Mouse (Mus musculus) stomach, postnatal 0 days (tissue): ENCODE results near the gene Tesk1. TPM values are rescaled to one million over a fixed set of nuclear protein-coding genes. Genes with fewer than 3 reads are reported as not detected.

Experiments used
- ATAC-seq: fragments of 200-750 bp; cut with Nextera tagmentation; 2 replicates; pipeline ENCODE4 v1.8.0; 2017; ENCODE audit not compliant: low FRiP score, low TSS enrichment
- DNase-seq: peaks from one replicate; pipeline ENCODE4 v3.0.0-alpha.2; 2016; ENCODE audit warnings: low spot score
- H3K27ac ChIP-seq: fragments of 300-500 bp; sonication (generic); replicated peaks from 2 replicates; pipeline ENCODE4 v1.5.1; 2014; ENCODE audit warnings: mild to moderate bottlenecking, control low read depth
- H3K27me3 ChIP-seq: fragments of 300-500 bp; sonication (generic); 2 replicates; pipeline ENCODE4 v1.6.1; 2014; ENCODE audit warnings: low read length; ENCODE audit not compliant: control insufficient read depth, insufficient read depth
- H3K36me3 ChIP-seq: fragments of 300-500 bp; sonication (generic); 2 replicates; pipeline ENCODE4 v1.6.1; 2014; ENCODE audit warnings: low read length, mixed read lengths; ENCODE audit not compliant: control insufficient read depth, insufficient read depth
- H3K4me1 ChIP-seq: fragments of 300-500 bp; sonication (generic); replicated peaks from 2 replicates; pipeline ENCODE4 v1.6.1; 2014; ENCODE audit warnings: antibody characterized with exemption; ENCODE audit not compliant: control insufficient read depth, insufficient read depth
- H3K4me2 ChIP-seq: fragments of 300-500 bp; sonication (generic); replicated peaks from 2 replicates; pipeline ENCODE4 v1.6.1; 2014; ENCODE audit warnings: low read depth, mild to moderate bottlenecking, control low read depth, moderate library complexity
- H3K4me3 ChIP-seq: fragments of 300-500 bp; sonication (generic); 2 replicates; pipeline ENCODE4 v1.5.1; 2014; ENCODE audit warnings: low read depth, low read length, control low read depth
- H3K9ac ChIP-seq: fragments of 300-500 bp; sonication (generic); 2 replicates; pipeline ENCODE4 v1.6.1; 2014; ENCODE audit warnings: mild to moderate bottlenecking, low read length, control low read depth, mixed read lengths
- H3K9me3 ChIP-seq: fragments of 300-500 bp; sonication (generic); 2 replicates; pipeline ENCODE4 v1.6.1; 2016; ENCODE audit warnings: low read length; ENCODE audit not compliant: control insufficient read depth
- CTCF ChIP-seq: IDR thresholded peaks from 2 replicates; pipeline ENCODE4 v1.5.1; 2016; ENCODE audit warnings: antibody characterized with exemption, low read depth, mild to moderate bottlenecking, moderate library complexity
- EP300 ChIP-seq: optimal IDR thresholded peaks from 2 replicates; pipeline ENCODE3; 2016; ENCODE audit warnings: antibody characterized with exemption
- WGBS: fragments of 180-500 bp; shearing (Covaris S2); extraction: QIAGEN DNeasy Blood & Tissue Kit; methylation state at CpG from one replicate; pipeline ENCODE4 v1.1.7; 2014; 5-methylcytosine and 5-hydroxymethylcytosine counted together
- polyA plus RNA-seq: library from polyadenylated mRNA; unstranded; fragments of >200 nt; fragmentation: Nextera tagmentation; extraction: Ambion mirVana; gene quantifications from 2 replicates; pipeline ENCODE4 v1.2.1, GENCODE M21; 2015

Tesk1 gene
- polyA plus RNA-seq, 1 experiment from 2014 or later: 4.7 TPM

- no peak overlapping the region for H3K27ac ChIP-seq
- WGBS: 43% methylated on average over 24 of the region's 24 CpGs
- no peak overlapping the region for H3K4me3 ChIP-seq
- DNase-seq (peak; percentile 72), ATAC-seq (0 out of 2 replicates have a peak, but pooled peaks have one; percentile 28)
- no peaks in the 10 kb centered on the region for H3K4me1 ChIP-seq
- no peak overlapping the region for H3K9ac ChIP-seq
- no peak overlapping the region for H3K4me2 ChIP-seq
- no peaks in the 10 kb centered on the region for H3K36me3 ChIP-seq
- TF ChIP-seq EP300 (no peak), CTCF (peak; percentile 79)
- H3K27me3 ChIP-seq: no peaks in the 10 kb centered on the region
- no peaks in the 10 kb centered on the region for H3K9me3 ChIP-seq
Measured at GRCm38 (mm10) chr4:43478906-43479832, 37.4 kb downstream of the Tesk1 start.

GRCm38 (mm10) chr4:43480985-43481384 is 39.2 kb downstream of the Tesk1 start:
- Histone ChIP-seq H3K4me1 (no peaks in the 10 kb centered on the region), H3K4me3 (no peak overlapping the region), H3K27ac (no peak overlapping the region), H3K36me3 (no peaks in the 10 kb centered on the region), H3K4me2 (no peak overlapping the region), H3K9me3 (no peaks in the 10 kb centered on the region), H3K9ac (no peak overlapping the region), H3K27me3 (no peaks in the 10 kb centered on the region)
- DNase-seq (peak; percentile 46), ATAC-seq (no peak; the same call in 1 of the 2 replicates)
- TF ChIP-seq EP300: no peak
- no peak for TF ChIP-seq CTCF
- WGBS: 75% methylated on average over 5 of the region's 5 CpGs

- no peak for DNase-seq
- Histone ChIP-seq H3K4me3 (no peak overlapping the region), H3K4me2 (no peak overlapping the region), H3K27me3 (no peaks in the 10 kb centered on the region), H3K9me3 (no peaks in the 10 kb centered on the region), H3K36me3 (no peaks in the 10 kb centered on the region), H3K27ac (no peak overlapping the region), H3K9ac (no peak overlapping the region), H3K4me1 (no peaks in the 10 kb centered on the region)
- TF ChIP-seq EP300 (no peak), CTCF (no peak)
- ATAC-seq: no peak
- WGBS: 74% methylated on average over 7 of the region's 7 CpGs
Measured at GRCm38 (mm10) chr4:43481894-43482456, 40.2 kb downstream of the Tesk1 start.

GRCm38 (mm10) chr4:43482591-43482990 is 40.9 kb downstream of the Tesk1 start:
- 71% methylated on average over 10 of the region's 10 CpGs for WGBS
- H3K27ac ChIP-seq: no peak overlapping the region
- no peak overlapping the region for H3K4me2 ChIP-seq
- ATAC-seq (no peak; the same call in 1 of the 2 replicates), DNase-seq (no peak)
- H3K4me3 ChIP-seq: no peak overlapping the region
- no peak overlapping the region for H3K9ac ChIP-seq
- H3K36me3 ChIP-seq: no peaks in the 10 kb centered on the region
- TF ChIP-seq CTCF: no peak
- TF ChIP-seq EP300: no peak
- H3K4me1 ChIP-seq: no peaks in the 10 kb centered on the region
- no peaks in the 10 kb centered on the region for H3K9me3 ChIP-seq
- no peaks in the 10 kb centered on the region for H3K27me3 ChIP-seq

GRCm38 (mm10) chr4:43483535-43484091 is 41.9 kb downstream of the Tesk1 start, which contains the start of gene Sit1:
Gene Sit1, minus strand, starts transcription at chr4:43483734.
- no peak within 1 kb of the TSS for H3K4me2 ChIP-seq
- no peak within 1 kb of the TSS for H3K27ac ChIP-seq
- H3K36me3 ChIP-seq: no peaks in the 10 kb centered on the region
- H3K27me3 ChIP-seq: no peaks in the 10 kb centered on the region
- no peak within 1 kb of the TSS for H3K9ac ChIP-seq
- no peaks in the 10 kb centered on the region for H3K9me3 ChIP-seq
- WGBS: 53% methylated on average over 12 of the region's 12 CpGs
- no peak for TF ChIP-seq EP300
- no peak for TF ChIP-seq CTCF
- H3K4me3 ChIP-seq: no peak within 1 kb of the TSS
- DNase-seq: no peak
- ATAC-seq: no peak
- no peaks in the 10 kb centered on the region for H3K4me1 ChIP-seq
